Mouse (Mus musculus) bone marrow macrophage, adult 2 months (primary cell): ENCODE measurements around the gene Itga4. TPM values are rescaled to one million over a fixed set of nuclear protein-coding genes. Genes with fewer than 3 reads are reported as not detected.

ENCODE experiments used
- H3K27ac ChIP-seq: 2 replicates; pipeline ENCODE4 v1.5.1; 2012; ENCODE audit warnings: low read depth, low read length; ENCODE audit not compliant: insufficient read depth
- H3K4me1 ChIP-seq: 2 replicates; pipeline ENCODE4 v1.6.1; 2012; ENCODE audit warnings: low read length; ENCODE audit not compliant: control insufficient read depth, insufficient read depth
- H3K4me3 ChIP-seq: 2 replicates; pipeline ENCODE4 v1.5.1; 2012; ENCODE audit warnings: mild to moderate bottlenecking, low read length, moderate library complexity; ENCODE audit not compliant: insufficient read depth
- CTCF ChIP-seq: IDR thresholded peaks from 2 replicates; pipeline ENCODE4 v1.5.1; 2012; ENCODE audit warnings: low read depth, mild to moderate bottlenecking, low read length, moderate library complexity
- POLR2A ChIP-seq: IDR thresholded peaks from 2 replicates; pipeline ENCODE4 v1.6.1; 2012; ENCODE audit warnings: mild to moderate bottlenecking, low read depth, low read length, borderline replicate concordance
- polyA plus RNA-seq: library from polyadenylated mRNA; stranded (reverse); fragments of >200 nt; gene quantifications from 2 replicates; pipeline ENCODE4 v1.2.4, GENCODE M21; 2012; ENCODE audit not compliant: missing spikeins, insufficient read depth, insufficient read length

The Itga4 gene
- polyA plus RNA-seq: 56.6 and 61.8 TPM in 2 replicates

DNA sequence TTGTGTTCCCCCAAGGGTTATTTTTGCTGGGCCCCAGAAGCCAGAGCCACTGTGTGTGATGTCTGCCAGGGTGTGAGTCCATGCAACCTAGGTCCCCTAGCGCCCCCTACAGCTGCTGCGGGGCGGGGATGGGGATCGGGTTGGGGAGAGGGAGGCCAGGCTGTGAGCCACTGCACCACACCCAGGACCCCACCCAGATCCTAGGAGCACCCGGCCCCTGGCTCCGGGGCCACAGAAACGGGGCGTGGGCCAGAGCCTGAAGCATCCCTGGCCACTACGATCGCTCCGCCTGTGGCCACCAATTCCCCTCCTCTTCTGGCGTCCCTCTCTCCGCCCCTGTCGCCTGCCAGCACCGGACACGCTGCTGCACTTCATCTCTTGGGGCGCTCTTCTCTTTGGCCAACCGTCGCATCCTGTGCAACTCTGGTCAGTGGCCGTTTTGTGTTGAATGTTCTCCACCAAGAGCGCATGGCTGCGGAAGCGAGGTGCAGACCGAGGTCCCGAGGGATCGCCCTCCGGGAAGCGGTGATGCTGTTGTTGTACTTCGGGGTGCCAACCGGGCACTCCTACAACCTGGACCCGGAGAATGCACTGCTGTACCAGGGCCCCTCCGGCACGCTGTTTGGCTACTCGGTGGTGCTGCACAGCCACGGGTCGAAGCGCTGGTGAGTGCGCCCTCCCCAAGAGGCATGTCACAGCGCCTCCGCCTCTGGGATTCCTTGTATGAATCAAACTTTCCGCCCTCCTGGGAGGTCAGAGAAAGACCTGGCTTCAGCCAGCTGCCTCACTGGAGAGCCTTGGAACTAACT, at the start of gene Itga4:
TSS of gene Itga4 (plus strand) at position 235 of the 809 bp plus-strand sequence.
- Histone ChIP-seq H3K4me1 (peaks cover 45% of the 10 kb centered on the region), H3K27ac (peak within 1 kb of the TSS; percentile 92), H3K4me3 (peak within 1 kb of the TSS; percentile 87)
- peak; percentile 54 for TF ChIP-seq CTCF
- TF ChIP-seq POLR2A: no peak

DNA sequence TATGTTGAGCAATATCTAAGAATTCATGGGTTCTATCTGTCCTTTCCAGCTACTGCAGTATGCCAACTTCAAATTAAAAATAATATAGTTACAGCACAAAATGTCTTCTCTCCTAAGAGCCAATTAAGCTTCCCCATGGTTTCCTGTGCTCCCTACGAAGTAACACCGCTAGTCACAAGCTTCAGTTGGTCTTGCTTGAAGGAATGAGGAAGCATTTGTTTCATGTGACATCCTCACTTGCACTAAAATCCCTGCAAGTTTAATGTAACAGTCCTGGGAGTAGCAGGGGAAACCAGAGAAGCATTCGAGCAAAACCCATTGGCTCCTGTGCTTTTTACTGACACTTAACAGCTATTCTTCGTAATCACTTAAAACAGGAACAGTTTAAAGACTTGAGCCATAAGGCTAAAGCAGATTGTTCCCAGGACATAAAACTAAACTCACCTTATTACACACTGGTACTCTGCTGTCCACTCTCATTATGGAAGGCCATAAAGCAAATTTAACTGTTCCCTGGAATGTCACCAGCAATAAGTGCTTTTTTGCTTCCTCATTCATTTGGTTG, 49.0 kb upstream of the Itga4 start:
- H3K4me3 ChIP-seq: no peak overlapping the region
- TF ChIP-seq CTCF (no peak), POLR2A (no peak)
- peak overlapping the region; percentile 83 for H3K27ac ChIP-seq
- peaks cover 17% of the 10 kb centered on the region for H3K4me1 ChIP-seq

GRCm38 (mm10) chr2:79214982-79215381, 40.2 kb upstream of the Itga4 start:
- H3K4me3 ChIP-seq: no peak overlapping the region
- H3K4me1 ChIP-seq: peaks cover 27% of the 10 kb centered on the region
- TF ChIP-seq CTCF: no peak
- TF ChIP-seq POLR2A: no peak
- peak overlapping the region; percentile 80 for H3K27ac ChIP-seq

- TF ChIP-seq CTCF (no peak), POLR2A (no peak)
- Histone ChIP-seq H3K4me3 (no peak overlapping the region), H3K4me1 (peaks cover 27% of the 10 kb centered on the region), H3K27ac (peak overlapping the region; percentile 80)
Measured at GRCm38 (mm10) chr2:79215479-79215878, 39.7 kb upstream of the Itga4 start.

GRCm38 (mm10) chr2:79224714-79225426, 30.4 kb upstream of the Itga4 start:
- peaks cover 18% of the 10 kb centered on the region for H3K4me1 ChIP-seq
- no peak overlapping the region for H3K27ac ChIP-seq
- TF ChIP-seq CTCF (no peak), POLR2A (no peak)
- H3K4me3 ChIP-seq: no peak overlapping the region

DNA sequence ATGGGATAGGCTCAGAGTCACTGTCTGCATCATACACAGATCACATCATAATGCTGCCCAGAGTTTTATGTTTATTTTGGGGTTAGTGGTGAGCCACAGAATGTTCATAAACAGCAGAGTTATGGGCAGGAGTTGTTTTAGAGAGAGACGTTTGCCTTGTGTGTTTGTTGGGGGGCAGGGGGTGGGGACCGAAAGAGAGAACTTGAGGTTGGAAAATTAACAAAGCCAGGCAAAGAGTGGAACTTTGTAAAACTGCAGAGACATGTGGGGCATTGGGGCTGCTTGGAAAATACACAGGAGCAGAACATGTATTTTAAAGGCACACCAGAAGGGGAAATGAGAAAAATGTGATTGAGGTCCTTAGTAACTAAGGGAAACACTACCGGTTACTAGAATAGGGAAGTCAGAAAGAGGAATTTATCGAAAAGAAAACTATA, 27.4 kb upstream of the Itga4 start:
- H3K4me3 ChIP-seq: no peak overlapping the region
- TF ChIP-seq POLR2A: no peak
- no peak for TF ChIP-seq CTCF
- peak overlapping the region; percentile 95 for H3K27ac ChIP-seq
- H3K4me1 ChIP-seq: peaks cover 18% of the 10 kb centered on the region

DNA sequence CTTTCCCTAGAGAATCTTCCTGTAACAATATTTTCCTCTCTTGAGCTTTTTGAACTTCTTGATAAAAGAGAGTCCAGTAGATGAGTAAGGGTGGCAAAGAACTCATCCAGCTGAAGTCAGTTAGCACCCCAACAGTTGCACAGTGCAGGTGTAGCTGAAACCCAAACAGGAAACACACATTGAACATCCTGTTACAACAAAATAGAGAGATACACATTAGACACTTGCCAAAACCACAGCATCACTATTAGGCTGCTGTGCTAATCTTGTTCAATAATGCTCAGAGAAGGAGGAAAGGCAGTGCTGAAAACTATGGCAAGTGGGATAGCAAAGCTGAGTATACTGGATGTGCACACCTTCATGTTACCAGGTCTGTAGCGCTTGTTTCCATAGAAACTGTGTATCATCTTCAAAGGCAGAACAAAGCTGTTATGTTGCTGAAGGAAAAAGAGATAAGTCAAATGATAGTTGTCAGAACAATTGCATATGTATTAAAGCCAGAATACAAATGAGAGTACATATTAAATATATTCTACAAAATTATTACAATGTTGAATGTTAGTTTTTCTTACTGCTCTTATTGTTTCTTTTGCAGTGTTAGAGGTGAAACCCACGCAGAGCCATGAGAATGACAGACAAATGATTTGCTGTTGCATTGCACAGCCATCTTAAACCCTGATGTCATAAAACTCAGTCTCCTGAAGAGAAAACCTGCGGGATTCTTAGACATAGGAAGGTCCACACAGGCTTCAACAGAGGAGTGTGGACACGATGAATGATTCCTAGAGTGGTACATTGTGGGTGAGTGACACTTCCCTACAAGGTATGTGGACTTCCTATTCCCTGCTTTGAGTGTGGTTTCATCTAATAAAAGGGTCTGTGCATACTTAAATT, 23.9 kb upstream of the Itga4 start:
- no peak for TF ChIP-seq POLR2A
- TF ChIP-seq CTCF: no peak
- Histone ChIP-seq H3K27ac (no peak overlapping the region), H3K4me3 (no peak overlapping the region), H3K4me1 (peaks cover 18% of the 10 kb centered on the region)

- H3K4me1 ChIP-seq: no peaks in the 10 kb centered on the region
- no peak overlapping the region for H3K4me3 ChIP-seq
- TF ChIP-seq POLR2A: no peak
- TF ChIP-seq CTCF: no peak
- H3K27ac ChIP-seq: no peak overlapping the region
Measured at GRCm38 (mm10) chr2:79235767-79236487, 19.3 kb upstream of the Itga4 start.
